Mouse (Mus musculus) olfactory bulb, adult 2 months (tissue): ENCODE results near the gene Rab27a.

Source experiments
- CTCF ChIP-seq: fragments of 200-500 bp; IDR thresholded peaks from 2 replicates; pipeline ENCODE4 v1.5.1; 2012; ENCODE audit warnings: low read depth, mild to moderate bottlenecking, low read length, moderate library complexity; ENCODE audit not compliant: insufficient read depth
- POLR2A ChIP-seq: fragments of 200-500 bp; IDR thresholded peaks from 2 replicates; pipeline ENCODE4 v1.6.1; 2012; ENCODE audit warnings: mild to moderate bottlenecking, low read depth, low read length, moderate library complexity; ENCODE audit not compliant: insufficient read depth

DNA sequence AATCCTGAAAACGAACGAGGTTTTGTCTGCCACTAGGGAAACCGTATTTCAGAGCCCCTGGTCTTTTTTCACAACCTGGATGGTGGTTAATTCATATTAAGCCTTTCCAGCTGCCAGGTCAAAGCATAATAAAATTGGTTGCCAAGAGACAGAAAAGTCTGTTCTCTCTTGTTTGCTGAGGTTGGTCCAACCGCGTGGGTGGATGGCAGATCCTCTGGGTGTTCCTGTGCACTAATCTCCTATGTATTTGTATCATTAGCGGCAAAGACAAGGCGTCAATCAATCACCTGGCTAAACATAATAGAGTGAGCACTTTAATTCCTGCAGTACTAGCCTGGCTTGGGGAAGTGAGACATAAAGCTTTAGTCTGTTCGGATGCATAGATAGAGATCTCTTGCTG, 6.0 kb downstream of the Rab27a start:
- TF ChIP-seq CTCF (no peak), POLR2A (no peak)
